Mouse (Mus musculus): ENCODE results near the gene Pbx3.

The Pbx3 gene

DNA sequence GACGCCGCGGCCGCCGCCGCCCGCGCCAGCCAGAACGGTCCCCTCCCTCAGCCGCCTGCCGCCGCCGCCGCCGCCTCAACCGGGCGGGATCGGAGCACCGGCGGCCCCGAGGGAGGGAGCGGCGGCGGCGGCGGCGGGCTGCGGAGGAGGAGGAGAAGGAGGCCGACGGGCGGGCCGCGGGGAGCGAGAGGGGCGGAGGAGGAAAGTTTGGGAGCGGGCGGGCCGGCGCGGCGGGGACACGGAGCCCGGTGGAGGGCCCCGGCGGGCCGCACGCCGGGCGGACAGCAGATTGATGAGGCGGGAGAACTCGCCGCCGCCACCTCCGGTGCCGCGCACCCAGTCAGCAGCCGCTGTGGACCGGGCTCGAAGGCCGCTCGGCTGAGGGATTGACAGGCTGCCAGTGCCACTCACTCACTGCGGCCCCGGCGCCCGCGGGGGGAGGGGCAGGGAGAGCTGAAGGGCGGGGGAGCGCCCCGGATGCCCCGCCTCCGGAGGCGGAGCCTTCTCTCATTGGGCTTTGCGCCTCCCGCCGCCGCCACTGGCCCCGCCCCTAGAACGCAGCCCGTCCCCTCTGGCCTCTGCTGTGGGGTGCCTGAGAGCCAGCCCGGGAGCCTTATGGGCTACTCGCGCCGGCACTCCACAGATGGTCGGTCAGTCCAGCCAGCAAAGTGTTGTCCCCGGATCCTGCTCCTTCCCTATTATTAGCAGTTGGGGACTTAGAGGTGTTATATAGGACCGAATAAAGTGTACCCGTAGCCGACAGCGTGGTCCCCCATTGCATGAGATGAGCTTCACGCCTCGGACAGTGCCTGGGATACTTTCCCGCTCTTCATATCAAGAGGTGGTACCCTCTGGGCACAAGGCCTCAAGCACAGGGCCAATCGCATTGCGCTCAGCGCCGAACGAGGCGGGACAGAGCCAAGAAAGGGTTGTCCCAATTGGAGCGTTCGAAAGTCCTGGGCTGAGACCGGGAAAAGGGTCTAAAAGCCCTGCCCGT is at the start of gene Pbx3:
Gene Pbx3 (minus strand): TSS at position 838 of the 997 bp plus-strand sequence.
- peak; percentile 97 for DNase-seq (ENCODE audit: low spot score)

DNA sequence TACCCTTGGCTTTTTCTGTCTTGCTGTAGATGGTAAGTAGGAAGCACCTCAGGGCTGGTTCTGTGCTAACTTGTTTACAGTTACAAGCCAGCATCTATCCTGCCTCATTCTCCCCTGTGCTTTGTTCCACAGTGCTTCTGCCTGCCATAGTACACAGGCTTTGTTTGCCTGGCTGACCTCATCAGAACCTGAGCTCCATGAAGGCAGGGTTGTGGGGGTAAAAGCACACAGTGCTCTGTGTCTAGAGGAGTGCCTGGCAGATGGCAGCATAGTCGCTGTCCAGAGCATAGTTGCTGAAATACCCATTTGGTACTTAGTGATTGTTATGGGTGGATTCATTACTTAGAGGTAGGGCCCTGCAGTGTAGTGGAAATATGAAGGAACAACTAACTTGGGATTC is 47.3 kb upstream of the Pbx3 start:
- DNase-seq (ENCODE audit: low spot score): no peak

DNA sequence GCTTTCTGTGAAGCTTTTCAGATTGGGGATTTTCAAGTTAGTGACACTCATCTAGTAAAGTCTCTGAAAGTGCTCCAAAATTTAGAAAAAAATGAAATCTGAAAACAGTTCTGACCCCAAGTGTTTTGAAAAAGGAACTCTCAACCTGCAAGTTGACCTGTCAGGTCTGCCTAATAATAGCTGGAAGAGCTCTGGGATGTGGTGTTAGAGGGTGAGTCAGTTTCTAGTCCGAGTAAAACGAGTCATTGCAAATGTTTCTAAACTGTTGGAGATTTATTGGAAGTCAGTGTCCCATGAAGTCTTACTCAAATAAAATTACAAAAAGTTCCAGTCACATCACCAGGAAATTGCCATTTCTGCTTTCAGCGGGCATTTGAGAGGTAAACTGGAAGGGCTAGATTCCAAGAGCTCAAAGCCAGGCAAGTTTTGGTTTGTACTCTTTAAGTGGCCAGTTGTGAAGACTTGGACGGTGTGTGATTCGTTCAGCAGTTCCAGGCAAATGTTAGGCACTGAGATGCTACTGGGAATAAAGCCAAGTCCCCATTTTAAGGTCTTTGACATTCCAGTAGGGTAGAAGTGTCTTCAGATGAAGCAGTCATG is 36.9 kb upstream of the Pbx3 start:
- no peak for DNase-seq (ENCODE audit: low spot score)

DNA sequence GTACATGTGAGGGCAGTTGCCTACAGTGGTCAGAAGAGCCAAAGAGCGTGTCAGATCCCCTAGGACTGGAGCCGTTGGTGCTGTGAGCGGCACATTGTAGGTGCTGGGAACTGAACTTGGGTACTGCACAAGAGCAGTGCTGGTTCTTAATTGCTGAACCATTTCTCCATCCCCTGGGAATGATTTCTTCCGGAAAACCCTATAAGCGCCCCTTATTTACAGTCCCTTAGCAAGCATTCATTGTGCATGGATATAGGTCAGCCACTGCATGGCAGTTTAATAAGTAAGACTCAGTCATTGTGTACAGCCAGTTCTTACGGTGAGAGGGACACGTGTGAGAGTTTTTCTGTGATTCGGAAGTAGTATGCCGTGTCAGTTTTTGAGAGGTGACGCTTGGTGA is 35.4 kb upstream of the Pbx3 start:
- DNase-seq (ENCODE audit: low spot score): no peak

DNA sequence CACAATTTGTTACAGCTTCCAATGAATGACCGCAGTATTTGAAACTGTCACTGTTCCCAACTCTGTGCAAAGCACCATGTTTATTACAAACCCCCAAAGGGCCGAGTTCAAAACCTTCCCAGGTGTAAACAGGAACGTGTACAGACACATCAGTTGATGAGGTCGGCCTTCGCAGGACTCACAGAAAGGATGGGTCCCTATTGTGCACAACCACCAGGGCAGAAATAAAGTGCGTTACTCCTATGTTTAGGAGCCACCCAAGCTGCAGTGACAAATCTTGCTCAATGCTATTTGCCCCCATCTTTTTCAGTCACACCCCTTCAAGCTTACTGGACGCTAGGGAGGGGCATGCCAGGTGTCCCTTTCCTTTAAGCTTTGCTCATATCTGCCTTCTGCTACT is 34.7 kb upstream of the Pbx3 start:
- no peak for DNase-seq (ENCODE audit: low spot score)

DNA sequence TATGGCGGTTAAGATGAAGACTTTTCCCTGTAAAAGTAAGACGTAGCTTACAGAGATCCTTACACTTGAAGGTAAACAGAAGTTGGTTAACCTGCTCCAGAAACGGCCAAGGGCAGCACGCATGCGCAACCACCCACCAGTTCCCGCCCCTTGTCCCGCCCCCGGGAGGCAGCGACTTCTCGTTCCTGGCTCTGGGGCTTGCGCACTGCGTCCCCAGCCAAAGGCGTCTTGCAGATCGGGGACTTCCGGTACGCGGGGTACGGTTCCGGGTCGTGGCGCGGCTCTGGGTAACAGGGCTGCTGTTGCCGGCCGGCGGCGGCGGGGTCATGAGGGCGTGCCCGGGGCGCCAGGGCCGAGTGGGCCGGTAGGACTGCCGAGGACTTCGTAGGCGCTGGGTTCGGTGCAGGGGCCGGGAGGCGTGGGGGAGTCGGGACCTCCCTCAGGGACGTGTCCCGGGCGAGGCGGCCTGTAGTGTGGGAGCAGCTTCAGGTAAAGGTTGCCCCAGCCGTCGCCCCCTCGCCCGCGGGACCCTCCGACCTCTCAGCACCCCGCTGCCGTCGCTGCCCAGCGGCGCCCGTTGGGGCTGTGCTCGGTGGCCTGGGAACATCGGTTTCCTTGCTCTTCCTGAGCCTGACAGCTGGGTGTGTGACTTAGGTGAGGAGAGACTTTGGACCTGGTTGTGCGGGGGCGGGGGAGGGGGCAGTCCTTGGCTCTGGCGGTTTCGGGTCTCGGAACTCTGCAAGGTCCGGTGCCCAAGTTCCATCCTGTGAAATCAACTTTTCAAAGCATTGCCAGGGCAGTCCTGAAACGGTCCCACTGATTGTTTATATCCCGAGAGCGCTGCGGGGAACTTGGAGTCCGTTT is 33.9 kb upstream of the Pbx3 start, which contains the start of gene Mapkap1:
Gene Mapkap1 (plus strand): TSS at position 171 of the 864 bp plus-strand sequence.
- DNase-seq (ENCODE audit: low spot score): peak; percentile 97

DNA sequence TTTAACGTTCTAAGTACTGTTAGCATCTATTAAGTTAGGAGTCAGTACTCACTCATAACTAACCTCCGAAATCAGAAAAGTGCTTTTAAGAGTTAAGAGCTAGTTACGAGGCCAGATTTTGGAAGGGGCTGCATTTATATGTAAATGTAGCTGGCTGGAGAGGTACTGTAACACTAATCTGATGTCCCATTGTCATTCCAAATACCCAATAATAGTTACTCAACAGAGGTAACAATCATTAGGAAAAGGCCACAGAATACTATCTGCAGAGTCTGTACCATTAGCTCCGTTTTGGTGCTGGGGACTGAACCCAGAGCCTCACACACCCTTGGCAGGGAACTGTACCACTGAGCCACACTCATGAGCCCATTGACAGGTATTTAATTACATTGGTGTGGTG is 26.6 kb upstream of the Pbx3 start:
- no peak for DNase-seq (ENCODE audit: low spot score)

DNA sequence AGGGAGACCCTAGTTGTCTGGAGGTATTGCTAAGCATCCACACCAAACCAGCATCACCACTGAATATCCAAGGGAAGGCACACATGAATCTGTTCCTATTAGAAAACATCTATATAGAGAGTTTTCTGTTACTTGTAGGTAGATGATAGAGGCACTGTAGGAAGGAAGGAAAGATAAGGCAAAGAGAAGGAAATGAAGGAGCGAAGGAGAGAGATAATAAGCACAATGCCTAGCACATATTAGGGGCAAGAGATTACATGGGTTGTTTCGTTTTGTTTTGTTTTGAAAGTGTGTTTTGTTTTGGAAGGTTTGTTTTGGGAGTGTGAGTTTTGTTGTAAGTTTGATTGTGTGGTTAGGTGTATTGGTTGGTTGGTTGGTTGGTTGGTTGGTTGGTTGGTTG is 6.0 kb upstream of the Pbx3 start:
- no peak for DNase-seq (ENCODE audit: low spot score)

DNA sequence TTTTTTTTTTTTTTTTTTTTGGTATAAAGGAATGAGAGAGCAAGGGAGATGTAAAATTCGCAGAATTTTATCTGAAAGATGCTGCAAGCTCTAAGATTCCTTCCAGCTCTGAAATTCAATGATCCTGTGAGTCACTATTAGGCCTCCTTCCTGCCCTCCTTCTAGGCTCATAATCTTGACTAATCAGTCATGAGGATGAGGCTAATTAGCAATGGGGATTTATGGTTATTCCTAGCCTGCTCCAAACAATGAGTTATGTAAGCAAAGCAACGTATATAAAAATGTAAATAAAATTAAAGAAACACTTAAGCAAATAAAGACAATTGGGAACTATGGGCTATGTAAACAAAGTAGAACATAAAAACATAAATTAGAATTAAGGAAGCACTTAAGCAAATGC is 1.4 kb upstream of the Pbx3 start:
- no peak for DNase-seq (ENCODE audit: low spot score)

DNA sequence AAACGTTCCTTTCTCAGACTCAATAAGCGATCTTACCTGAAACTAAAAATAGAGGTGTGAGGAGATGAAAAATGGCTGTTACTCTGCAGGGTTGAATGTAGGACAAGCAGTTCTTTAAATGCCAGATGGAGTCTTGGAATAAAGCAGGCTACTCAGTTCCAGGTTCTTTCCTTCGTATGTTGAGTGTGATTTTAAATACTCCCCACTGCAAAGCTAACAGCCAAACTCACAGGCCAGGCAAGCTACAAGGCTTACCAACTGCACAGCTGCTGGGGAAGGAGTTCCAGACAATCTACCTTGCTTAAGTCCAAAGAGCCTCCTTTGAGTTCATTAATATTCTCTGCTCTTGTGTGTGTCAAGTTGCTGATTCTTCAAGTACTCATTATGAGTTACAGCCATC is 944 bp upstream of the Pbx3 start:
- DNase-seq (ENCODE audit: low spot score): no peak

DNA sequence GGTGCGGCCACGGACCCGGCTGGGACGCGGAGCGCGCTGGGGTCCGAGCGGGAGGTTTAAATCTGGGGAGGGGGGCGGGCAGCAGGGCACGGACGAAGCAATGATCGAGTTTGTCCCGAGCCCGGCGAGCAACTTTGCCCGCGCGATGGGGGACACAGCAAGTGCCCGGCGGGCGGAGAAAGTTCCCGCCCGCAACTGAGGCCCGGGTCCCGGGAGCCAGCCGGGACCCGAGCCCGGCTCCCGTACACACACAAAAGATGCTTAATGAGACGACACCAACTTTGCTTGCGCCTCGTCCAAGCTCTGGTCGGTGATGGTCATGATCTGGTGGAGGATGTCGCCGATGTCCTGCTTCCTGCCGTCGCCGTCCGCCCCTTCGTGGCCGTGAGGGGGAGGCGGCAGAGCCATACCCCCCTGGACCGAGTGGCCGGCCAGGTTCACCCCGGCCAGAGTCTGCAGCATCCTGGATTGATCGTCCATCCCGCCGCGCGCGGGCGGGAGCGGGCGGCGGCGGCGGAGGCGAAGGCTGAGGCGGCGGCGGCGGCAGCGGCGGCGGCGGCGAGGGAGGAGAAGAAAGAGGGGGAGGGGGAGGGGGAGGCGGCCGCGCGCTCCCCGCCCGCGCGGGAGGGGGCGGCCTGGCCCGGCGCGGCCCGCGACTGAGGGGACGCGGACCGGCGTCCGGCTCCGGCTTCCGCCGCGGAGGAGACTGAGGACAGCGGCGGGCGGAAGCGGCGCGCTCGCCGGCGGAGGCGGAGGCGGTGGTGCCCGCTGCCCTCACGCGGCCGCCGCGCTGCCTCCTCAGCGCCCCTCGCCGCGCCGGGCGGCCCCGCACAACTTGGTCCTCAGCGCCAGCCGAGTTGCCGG is 1.3 kb downstream of the Pbx3 start:
- DNase-seq (ENCODE audit: low spot score): peak; percentile 66

DNA sequence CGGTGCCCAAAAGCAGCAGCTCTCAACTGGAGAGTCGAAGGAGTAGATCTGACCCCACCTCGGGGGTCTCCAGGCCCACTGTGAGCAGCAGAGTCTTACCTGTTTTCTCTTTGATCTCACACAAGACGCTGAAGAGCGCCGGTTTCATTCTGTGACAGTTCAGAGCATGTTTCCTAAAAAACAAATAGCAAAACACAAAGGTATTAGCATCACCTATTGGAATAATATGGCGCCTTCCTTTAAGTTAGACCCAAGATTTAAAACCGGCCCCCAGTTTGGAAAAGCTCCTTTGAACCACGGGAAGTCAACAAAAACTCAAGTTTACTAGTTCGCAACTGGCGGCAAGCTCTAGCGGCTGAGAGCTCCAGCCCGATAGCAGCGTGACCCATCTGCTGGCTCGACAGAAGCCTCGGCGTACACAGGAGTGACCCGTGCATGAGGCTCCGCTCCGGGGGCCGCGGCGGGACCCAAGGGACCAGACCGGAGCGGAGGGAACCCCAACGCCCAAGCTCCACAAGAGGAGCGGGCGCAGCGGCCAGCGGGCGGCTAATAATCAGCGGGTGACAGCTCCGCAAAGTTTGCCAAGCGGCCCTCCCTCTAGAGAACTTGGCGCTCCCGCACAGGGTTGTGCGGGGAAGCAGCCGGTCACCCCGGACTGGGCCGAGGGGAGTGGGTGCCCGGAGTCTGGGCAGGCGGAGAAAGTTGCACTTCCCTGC is 2.1 kb downstream of the Pbx3 start:
- peak; percentile 39 for DNase-seq (ENCODE audit: low spot score)

DNA sequence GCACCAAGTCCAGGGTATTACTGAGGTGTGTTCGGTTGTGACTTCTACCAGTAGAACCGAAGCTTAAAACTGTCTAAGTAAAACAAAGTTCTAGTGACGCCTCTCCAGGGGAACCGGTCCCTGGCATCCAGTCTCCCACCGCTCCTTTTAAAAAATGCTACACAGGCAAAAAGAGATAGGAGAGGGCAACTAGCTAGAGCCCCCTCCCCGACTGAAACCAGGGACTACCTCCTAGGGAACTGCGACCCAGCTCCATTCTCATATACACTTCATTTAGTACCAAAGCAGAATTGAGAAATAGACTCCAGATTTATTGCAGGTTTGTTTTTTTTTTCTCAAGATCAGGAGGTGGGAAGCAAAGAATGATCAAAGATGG is 2.6 kb downstream of the Pbx3 start:
- DNase-seq (ENCODE audit: low spot score): no peak

DNA sequence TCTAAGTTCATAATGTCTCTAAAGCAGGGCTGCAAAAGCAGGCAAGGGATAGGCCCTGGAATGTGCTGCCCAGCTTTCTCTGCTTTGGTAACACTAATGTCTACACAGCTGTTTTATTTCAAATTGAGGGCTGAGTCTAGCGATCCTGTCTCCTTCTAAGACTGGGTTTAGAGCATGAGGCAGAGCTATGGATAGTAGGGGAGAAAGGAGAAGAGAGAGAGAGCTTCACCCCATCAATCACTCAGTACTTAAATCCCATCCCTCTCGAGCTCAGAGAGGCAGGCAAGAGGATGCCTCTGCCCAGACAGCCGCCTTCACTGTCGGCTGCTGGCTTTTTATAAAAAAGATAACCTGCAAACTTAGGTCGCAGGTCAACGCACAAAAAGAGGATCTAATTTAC is 4.5 kb downstream of the Pbx3 start:
- no peak for DNase-seq (ENCODE audit: low spot score)

DNA sequence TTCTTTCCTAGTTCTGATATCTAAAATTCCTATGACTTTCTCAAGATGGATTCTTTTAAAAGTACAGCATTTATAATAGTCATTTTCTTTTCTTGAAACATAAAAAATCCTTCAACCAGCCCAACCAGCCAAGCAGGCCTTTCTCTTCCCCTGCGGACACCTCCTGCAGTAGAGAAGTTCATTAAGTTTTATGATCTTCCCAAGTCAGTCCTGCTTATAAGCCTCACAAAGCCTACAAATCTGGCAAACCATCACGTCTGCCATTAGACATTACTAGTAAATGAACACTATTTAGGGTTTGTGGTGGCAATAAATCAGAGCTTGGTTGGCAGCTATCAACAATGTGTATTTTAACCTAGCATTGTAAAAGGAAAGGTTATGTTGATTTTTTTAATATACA is 5.9 kb downstream of the Pbx3 start:
- DNase-seq (ENCODE audit: low spot score): no peak

DNA sequence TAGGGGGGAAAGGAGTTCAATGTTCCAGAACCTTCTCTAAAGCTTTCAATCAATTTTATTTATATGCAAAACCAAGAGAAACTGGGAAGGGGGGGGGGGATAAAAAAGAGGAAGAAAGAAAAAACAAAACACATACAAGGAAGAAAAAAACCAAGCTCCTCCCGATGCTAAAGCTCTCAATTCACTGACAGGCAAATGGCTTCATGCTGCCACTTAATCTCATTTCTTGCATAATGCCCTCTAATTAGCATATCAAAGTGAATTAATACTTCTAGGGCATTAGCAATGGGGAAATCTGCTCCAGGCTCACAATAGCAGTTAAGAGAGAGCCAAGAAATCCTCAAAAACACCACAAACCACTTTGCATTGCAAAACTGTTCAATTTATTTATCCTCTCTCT is 9.3 kb downstream of the Pbx3 start:
- DNase-seq (ENCODE audit: low spot score): no peak

DNA sequence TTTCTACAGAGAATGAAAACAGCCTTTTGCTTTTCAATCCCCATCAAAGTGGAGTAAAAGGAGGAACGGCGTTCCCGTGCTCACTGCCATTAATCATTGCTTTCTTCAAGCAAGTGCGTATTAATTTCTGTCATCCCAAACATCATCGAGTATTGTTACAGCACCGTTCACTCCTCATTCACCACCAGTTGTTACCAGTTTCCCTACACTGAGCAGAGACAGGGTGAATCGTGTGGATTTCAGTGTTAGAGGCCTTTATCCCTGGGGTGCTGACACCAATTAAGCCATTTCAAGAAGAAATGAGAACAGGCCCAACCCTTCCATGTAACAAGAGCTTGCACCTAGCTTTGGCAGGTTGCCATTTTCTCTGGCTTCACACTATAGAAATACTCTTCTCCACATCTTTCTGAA is 17.1 kb downstream of the Pbx3 start:
- no peak for DNase-seq (ENCODE audit: low spot score)

DNA sequence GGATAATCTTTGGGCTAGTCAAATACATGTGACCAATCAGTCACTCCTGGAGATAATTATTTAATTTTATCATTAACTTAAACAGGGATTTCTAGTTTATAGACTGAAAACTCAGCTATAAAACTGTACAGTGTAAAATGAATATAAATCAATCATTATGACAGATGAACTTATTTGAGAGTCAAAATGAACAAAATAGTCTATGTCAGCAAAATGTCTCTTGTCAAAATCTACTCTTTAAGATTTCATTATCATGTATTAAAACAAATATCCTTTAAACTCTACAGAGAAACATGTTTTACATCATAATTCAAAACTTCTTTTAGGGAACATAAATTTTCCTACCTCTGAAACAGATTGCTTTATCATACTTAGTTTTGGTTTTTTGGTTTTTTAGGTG is 20.9 kb downstream of the Pbx3 start:
- no peak for DNase-seq (ENCODE audit: low spot score)

DNA sequence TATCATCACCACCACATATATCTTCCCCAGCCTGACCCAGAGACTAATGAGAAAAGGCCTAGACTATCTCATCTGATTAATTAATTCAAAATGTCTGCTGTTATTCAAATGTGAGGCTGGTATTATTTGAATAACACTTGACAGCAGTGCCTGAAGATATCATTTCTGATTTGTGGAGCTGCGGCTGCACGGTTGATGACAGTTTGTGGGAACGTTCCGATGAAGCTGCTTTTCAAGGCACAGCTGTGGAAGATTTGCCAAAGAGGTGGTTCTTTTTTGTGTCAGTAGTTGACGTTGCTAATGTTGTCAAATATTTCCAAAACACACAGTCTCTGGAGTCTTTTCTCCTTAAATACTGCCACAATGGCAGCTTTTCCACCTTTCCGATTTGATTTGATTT is 25.8 kb downstream of the Pbx3 start:
- no peak for DNase-seq (ENCODE audit: low spot score)

DNA sequence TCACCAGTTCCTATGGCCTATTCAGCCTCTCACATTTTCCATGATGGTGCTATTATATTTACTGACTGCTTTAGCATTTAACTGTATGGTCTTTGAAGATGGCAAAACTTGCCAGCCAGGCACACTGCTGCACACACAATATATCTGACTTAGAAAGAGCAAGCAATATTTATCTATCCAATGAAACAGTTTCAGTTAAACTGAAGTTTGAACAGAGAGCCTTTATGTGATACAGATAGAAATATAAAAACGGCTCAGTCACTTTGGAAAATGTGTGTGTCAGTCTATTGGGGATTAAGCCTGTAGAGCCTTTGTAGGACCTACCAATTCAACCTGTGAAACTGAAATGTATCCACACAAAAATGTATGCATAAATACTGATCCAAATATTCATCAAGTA is 74.3 kb downstream of the Pbx3 start:
- no peak for DNase-seq (ENCODE audit: low spot score)

DNA sequence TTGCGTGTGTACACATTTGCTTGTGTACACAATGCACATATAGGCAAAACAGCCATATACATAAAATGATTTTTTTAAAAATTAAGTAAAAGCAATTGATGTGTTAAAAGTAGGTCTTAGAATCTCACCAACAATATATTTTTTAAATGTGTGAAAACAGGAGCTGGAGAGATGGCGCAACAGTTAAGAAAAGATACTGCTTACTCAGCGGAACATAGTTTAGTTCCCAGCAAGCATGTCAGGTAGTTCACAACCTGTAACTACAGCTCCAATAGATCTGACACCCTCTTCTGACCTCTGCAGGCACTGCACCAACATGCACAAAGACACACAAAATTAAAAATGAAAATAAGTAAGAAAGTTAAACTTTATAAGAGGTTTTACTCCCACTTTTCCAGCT is 74.7 kb downstream of the Pbx3 start:
- no peak for DNase-seq (ENCODE audit: low spot score)
